Comparison of ENCODE assay signal across 8 mouse cellular contexts in the genomic region with DNA sequence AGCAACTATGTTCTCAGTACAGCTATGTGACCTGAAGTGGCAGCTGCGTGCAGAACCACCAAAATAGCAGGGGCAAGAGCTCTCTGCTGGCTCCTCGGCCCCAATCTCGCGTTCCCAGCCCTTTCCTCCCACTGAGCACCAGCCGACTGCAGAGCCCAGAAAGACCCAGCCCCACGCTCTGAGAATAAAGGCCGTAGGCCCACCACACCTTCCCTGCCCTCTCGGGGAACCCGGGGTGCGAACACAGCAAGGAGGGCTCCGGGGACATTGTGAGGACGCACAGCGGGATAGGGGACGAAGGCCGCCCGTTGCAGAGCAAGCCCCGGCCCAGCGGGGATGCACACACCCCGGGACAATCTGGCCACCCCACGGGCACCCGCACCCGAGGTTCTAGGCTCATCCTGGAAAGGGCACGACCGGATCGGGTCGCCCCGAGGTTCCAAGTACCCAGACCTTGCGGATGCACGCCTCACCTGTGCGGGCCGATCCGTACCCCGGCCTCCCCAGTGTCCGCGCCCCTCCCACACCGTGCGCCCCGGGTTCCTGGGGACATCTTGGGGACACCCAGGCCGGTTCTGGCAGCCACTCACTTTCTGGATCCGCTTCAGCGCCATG. TPM values are rescaled to one million over a fixed set of nuclear protein-coding genes. Genes with fewer than 3 reads are reported as not detected.
DNase-seq lines count a peak whose midpoint lies in the region; ATAC-seq and TF ChIP-seq lines count a peak whose summit lies in the region.

No protein-coding gene starts in this region.

- peak; percentile 65 for DNase-seq in 3134 (ENCODE audit: extremely low read depth, insufficient read length, low spot score)
- DNase-seq in gastrocnemius, postnatal 14 days: peak; percentile 52
- no peak for DNase-seq in adrenal gland, adult 18-20 months (ENCODE audit: low spot score in 2 of 2)

- peaks cover 27% of the 10 kb centered on the region for H3K27me3 ChIP-seq in erythroblast, embryonic 14.5 days (ENCODE audit: control insufficient read depth)
- H3K27me3 ChIP-seq in intestine, postnatal 0 days (replicated peaks; ENCODE audit: control insufficient read depth, insufficient read depth, low read length): no peaks in the 10 kb centered on the region
- H3K27me3 ChIP-seq in midbrain, embryonic 13.5 days: 0 out of 2 replicates have a peak, but pooled peaks cover 3% of the 10 kb centered on the region

- peak overlapping the region; percentile 89 for H3K9ac ChIP-seq in intestine, postnatal 0 days (ENCODE audit: low read depth, low read length)
- H3K9ac ChIP-seq in midbrain, embryonic 13.5 days (replicated peaks): peak overlapping the region; percentile 97

- intact Hi-C loops in gastrocnemius, postnatal 14 days (cut with DNase I; ENCODE audit: low total_unique reads): no loop called here

- peak overlapping the region; percentile 65 for H3K4me3 ChIP-seq in erythroblast, embryonic 14.5 days (replicated peaks)
- H3K4me3 ChIP-seq in brown adipose tissue, adult 24 weeks (ENCODE audit: insufficient read depth, low read depth, low read length): peak overlapping the region; percentile 92
- H3K4me3 ChIP-seq in intestine, postnatal 0 days (ENCODE audit: low read depth, low read length): peak overlapping the region; percentile 96
- H3K4me3 ChIP-seq in midbrain, embryonic 13.5 days (replicated peaks): peak overlapping the region; percentile 97

- TF ChIP-seq CTCF in intestine, postnatal 0 days (IDR thresholded peaks at IDR 0.05; ENCODE audit: low read depth): no peak

- under 1% methylated on average over 34 of the region's 41 CpGs for WGBS in intestine, postnatal 0 days
- under 1% methylated on average over 39 of the region's 41 CpGs for WGBS in midbrain, embryonic 13.5 days

- no peaks in the 10 kb centered on the region for H3K36me3 ChIP-seq in erythroblast, embryonic 14.5 days (ENCODE audit: control insufficient read depth)
- H3K36me3 ChIP-seq in intestine, postnatal 0 days (ENCODE audit: control insufficient read depth, insufficient read depth): no peaks in the 10 kb centered on the region
- H3K36me3 ChIP-seq in midbrain, embryonic 13.5 days: 0 out of 2 replicates have a peak, but pooled peaks cover 4% of the 10 kb centered on the region

- H3K4me1 ChIP-seq in erythroblast, embryonic 14.5 days (ENCODE audit: control insufficient read depth): peaks cover 11% of the 10 kb centered on the region
- peaks cover 2% of the 10 kb centered on the region; the same call in 1 of the 2 replicates for H3K4me1 ChIP-seq in brown adipose tissue, adult 24 weeks (ENCODE audit: control insufficient read depth, insufficient read depth, insufficient read length, low read length)
- H3K4me1 ChIP-seq in intestine, postnatal 0 days (replicated peaks; ENCODE audit: control insufficient read depth, insufficient read depth, low read length): 0 out of 2 replicates have a peak, but pooled peaks cover 3% of the 10 kb centered on the region
- peaks cover 40% of the 10 kb centered on the region for H3K4me1 ChIP-seq in midbrain, embryonic 13.5 days (replicated peaks)

- H3K27ac ChIP-seq in brown adipose tissue, adult 24 weeks (replicated peaks; ENCODE audit: low read depth, low read length): no peak overlapping the region
- peak overlapping the region; percentile 64 for H3K27ac ChIP-seq in intestine, postnatal 0 days (ENCODE audit: low read depth, low read length)
- H3K27ac ChIP-seq in midbrain, embryonic 13.5 days: peak overlapping the region; percentile 93

- no peaks in the 10 kb centered on the region for H3K9me3 ChIP-seq in erythroblast, embryonic 14.5 days (ENCODE audit: control insufficient read depth, low read length)
- H3K9me3 ChIP-seq in intestine, postnatal 0 days (ENCODE audit: control insufficient read depth): no peaks in the 10 kb centered on the region
- no peaks in the 10 kb centered on the region for H3K9me3 ChIP-seq in midbrain, embryonic 13.5 days

- H3K4me2 ChIP-seq in intestine, postnatal 0 days (replicated peaks; ENCODE audit: low read depth): peak overlapping the region; percentile 83
- peak overlapping the region; percentile 58 for H3K4me2 ChIP-seq in midbrain, embryonic 13.5 days (replicated peaks)

- no peak for ATAC-seq in erythroblast, adult 5-6 weeks (replicated peaks; ENCODE audit: low FRiP score, poor library complexity, severe bottlenecking)
- peak; percentile 69 for ATAC-seq in intestine, postnatal 0 days
- peak; percentile 92 for ATAC-seq in midbrain, embryonic 13.5 days

RNA-seq across cellular contexts. Expression of a gene that starts 0.4 kb away (rescaled TPM):
- polyA plus RNA-seq in erythroblast, embryonic 14.5 days (2012): 0.07 TPM in 1 of 2 replicates, not detected in the other
- total RNA-seq in erythroblast, adult 5-6 weeks (2015; ENCODE audit: low replicate concordance): 9.0 and 21.1 TPM in 2 replicates
- 2.6 and 6.4 TPM in 2 replicates for total RNA-seq in erythroblast, adult 5-6 weeks (2017; ENCODE audit: low replicate concordance)
- 14.9 and 20.1 TPM in 2 replicates for polyA plus RNA-seq in brown adipose tissue, adult 24 weeks (2012; ENCODE audit: insufficient read depth, insufficient read length, missing spikeins)
- 100 to 1,000 TPM; 150 to 153 TPM for total RNA-seq in gastrocnemius, postnatal 14 days (2021)
- polyA plus RNA-seq in intestine, postnatal 0 days (2015; fragmentation: Nextera tagmentation; extraction: Ambion mirVana): 29.9 and 33.6 TPM in 2 replicates
- 173 and 176 TPM in 2 replicates for polyA plus RNA-seq in midbrain, embryonic 13.5 days (2015; fragmentation: Nextera tagmentation; extraction: Ambion mirVana)
- total RNA-seq in adrenal gland, adult 18-20 months (2021): 10 to 100 TPM; 15.2 to 18.3 TPM

RNA-seq across cellular contexts. Expression of a gene that starts 46.5 kb away (rescaled TPM):
- 0.28 and 0.43 TPM in 2 replicates for polyA plus RNA-seq in erythroblast, embryonic 14.5 days (2012)
- total RNA-seq in erythroblast, adult 5-6 weeks (2015; ENCODE audit: low replicate concordance): 4.0 and 8.4 TPM in 2 replicates
- total RNA-seq in erythroblast, adult 5-6 weeks (2017; ENCODE audit: low replicate concordance): 17.6 and 46.9 TPM in 2 replicates
- polyA plus RNA-seq in brown adipose tissue, adult 24 weeks (2012; ENCODE audit: insufficient read depth, insufficient read length, missing spikeins): 44.8 and 63.6 TPM in 2 replicates
- 10 to 100 TPM; 48.1 to 51.2 TPM for total RNA-seq in gastrocnemius, postnatal 14 days (2021)
- 37.2 and 37.7 TPM in 2 replicates for polyA plus RNA-seq in intestine, postnatal 0 days (2015; fragmentation: Nextera tagmentation; extraction: Ambion mirVana)
- 57.9 and 58.5 TPM in 2 replicates for polyA plus RNA-seq in midbrain, embryonic 13.5 days (2015; fragmentation: Nextera tagmentation; extraction: Ambion mirVana)
- 10 to 100 TPM; 42.8 to 57.0 TPM for total RNA-seq in adrenal gland, adult 18-20 months (2021)

Comparison
In these comparisons a context has a peak if more than half of its experiments do, and no peak if none do; other contexts are left out.
1. DNase-seq: peak in 3134 (single experiment) and gastrocnemius, postnatal 14 days (single experiment); none in adrenal gland, adult 18-20 months (0 of 2).
2. RNA of a gene that starts 0.4 kb away (polyA plus RNA-seq): 173 to 176 TPM in midbrain, embryonic 13.5 days, 29.9 to 33.6 TPM in intestine, postnatal 0 days and 14.9 to 20.1 TPM in brown adipose tissue, adult 24 weeks; 0.07 TPM in erythroblast, embryonic 14.5 days; every median in the first group is over 10 times any median in the second.
3. RNA of a gene that starts 46.5 kb away (polyA plus RNA-seq): 44.8 to 63.6 TPM in brown adipose tissue, adult 24 weeks, 57.9 to 58.5 TPM in midbrain, embryonic 13.5 days and 37.2 to 37.7 TPM in intestine, postnatal 0 days; 0.28 to 0.43 TPM in erythroblast, embryonic 14.5 days; every median in the first group is over 10 times any median in the second.
4. Peak in every context shown above with its lines, with median percentiles within 50 percentile points of each other: H3K4me3 ChIP-seq.